Mouse (Mus musculus) hindbrain, embryonic 11.5 days (tissue): ENCODE results near the gene Map3k7. TPM values are rescaled to one million over a fixed set of nuclear protein-coding genes. Genes with fewer than 3 reads are reported as not detected.

Experiments
- ATAC-seq: fragments of 200-750 bp; cut with Nextera tagmentation; 2 replicates; pipeline ENCODE4 v1.8.0; 2017; ENCODE audit warnings: mild to moderate bottlenecking, moderate TSS enrichment, moderate library complexity; ENCODE audit not compliant: low FRiP score
- DNase-seq: peaks from one replicate; pipeline ENCODE4 v3.0.0-alpha.2; 2015; ENCODE audit warnings: low spot score
- H3K27ac ChIP-seq: fragments of 300-500 bp; sonication (generic); 2 replicates; pipeline ENCODE4 v1.5.1; 2014; ENCODE audit warnings: mild to moderate bottlenecking, low read depth, low read length
- H3K27me3 ChIP-seq: fragments of 300-500 bp; sonication (generic); 2 replicates; pipeline ENCODE4 v1.6.1; 2014; ENCODE audit warnings: mild to moderate bottlenecking, low read length, moderate library complexity, mixed read lengths; ENCODE audit not compliant: control insufficient read depth, insufficient read depth
- H3K36me3 ChIP-seq: fragments of 300-500 bp; sonication (generic); 2 replicates; pipeline ENCODE4 v1.6.1; 2014; ENCODE audit warnings: mild to moderate bottlenecking, low read length, moderate library complexity, mixed read lengths; ENCODE audit not compliant: control insufficient read depth, insufficient read depth
- H3K4me1 ChIP-seq: fragments of 300-500 bp; sonication (generic); replicated peaks from 2 replicates; pipeline ENCODE4 v1.6.1; 2014; ENCODE audit warnings: low read length, mixed read lengths; ENCODE audit not compliant: control insufficient read depth, insufficient read depth
- H3K4me2 ChIP-seq: fragments of 300-500 bp; sonication (generic); replicated peaks from 2 replicates; pipeline ENCODE4 v1.6.1; 2014; ENCODE audit warnings: mild to moderate bottlenecking, low read depth, low read length
- H3K4me3 ChIP-seq: fragments of 300-500 bp; sonication (generic); 2 replicates; pipeline ENCODE4 v1.5.1; 2014; ENCODE audit warnings: low read depth, low read length
- H3K9ac ChIP-seq: fragments of 300-500 bp; sonication (generic); 2 replicates; pipeline ENCODE4 v1.6.1; 2014; ENCODE audit warnings: low read depth, low read length
- H3K9me3 ChIP-seq: fragments of 300-500 bp; sonication (generic); 2 replicates; pipeline ENCODE4 v1.6.1; 2016; ENCODE audit warnings: low read length; ENCODE audit not compliant: control insufficient read depth
- WGBS: fragments of 180-500 bp; shearing (Covaris S2); extraction: QIAGEN DNeasy Blood & Tissue Kit; methylation state at CpG from one replicate; pipeline ENCODE4 v1.1.7; 2014; 5-methylcytosine and 5-hydroxymethylcytosine counted together
- polyA plus RNA-seq: library from polyadenylated mRNA; unstranded; fragments of >200 nt; fragmentation: Nextera tagmentation; extraction: Ambion mirVana; gene quantifications from 2 replicates; pipeline ENCODE4 v1.2.1, GENCODE M21; 2014

Map3k7 gene
- polyA plus RNA-seq = 45.8 and 52.4 TPM in 2 replicates

DNA sequence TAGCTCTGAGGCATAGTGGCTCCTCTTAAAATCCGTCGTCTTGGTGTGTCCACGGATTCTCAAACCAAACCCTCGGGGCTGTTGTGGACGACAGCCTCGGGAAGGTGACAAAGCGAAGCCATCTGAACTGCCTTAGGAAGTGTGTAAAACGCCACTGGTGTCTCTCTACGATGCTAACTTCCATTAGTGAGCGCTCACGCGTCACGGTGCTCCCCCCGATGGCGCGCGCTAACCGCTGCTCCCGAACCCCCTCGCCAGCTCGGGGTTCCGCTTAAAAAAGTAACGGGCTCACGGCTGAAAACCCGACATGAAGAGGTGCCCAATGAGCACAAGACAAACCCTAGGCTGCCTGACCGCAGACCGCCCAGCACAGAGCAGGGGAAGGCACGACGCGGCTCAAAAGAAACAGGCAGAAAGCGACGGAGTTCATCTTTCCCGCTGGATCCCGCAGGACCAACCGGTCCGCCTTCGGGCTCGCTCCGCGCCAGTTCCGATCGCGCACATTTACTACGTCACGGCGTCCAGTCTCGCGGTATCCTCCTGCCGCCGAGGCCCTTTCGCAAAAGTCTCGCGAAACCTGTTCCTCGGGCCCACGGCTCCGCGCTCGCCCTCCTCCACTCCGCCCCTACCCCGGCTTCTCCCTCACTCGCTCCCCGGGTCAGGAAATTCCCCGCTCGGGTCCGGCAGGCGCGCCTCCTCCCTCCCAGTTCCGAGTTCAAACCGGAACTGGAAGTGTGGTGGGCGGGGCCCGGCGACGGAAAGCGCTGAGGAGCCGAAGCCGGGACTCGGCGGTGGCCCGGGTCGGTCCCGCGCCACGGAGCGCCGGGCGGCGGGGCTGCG lies at the start of gene Map3k7:
Map3k7 (plus strand) TSS at position 744 of the 840 bp plus-strand sequence.
- DNase-seq = peak; percentile 97
- peak within 1 kb of the TSS; percentile 80 for H3K9ac ChIP-seq
- peak within 1 kb of the TSS; percentile 88 for H3K4me3 ChIP-seq
- WGBS = under 1% methylated on average over 83 of the region's 88 CpGs
- ATAC-seq = peak; percentile 96
- H3K27me3 ChIP-seq = no peaks in the 10 kb centered on the region
- no peaks in the 10 kb centered on the region for H3K9me3 ChIP-seq
- no peaks in the 10 kb centered on the region for H3K4me1 ChIP-seq
- no peaks in the 10 kb centered on the region for H3K36me3 ChIP-seq
- H3K27ac ChIP-seq = peak within 1 kb of the TSS; percentile 98
- H3K4me2 ChIP-seq = peak within 1 kb of the TSS; percentile 67

DNA sequence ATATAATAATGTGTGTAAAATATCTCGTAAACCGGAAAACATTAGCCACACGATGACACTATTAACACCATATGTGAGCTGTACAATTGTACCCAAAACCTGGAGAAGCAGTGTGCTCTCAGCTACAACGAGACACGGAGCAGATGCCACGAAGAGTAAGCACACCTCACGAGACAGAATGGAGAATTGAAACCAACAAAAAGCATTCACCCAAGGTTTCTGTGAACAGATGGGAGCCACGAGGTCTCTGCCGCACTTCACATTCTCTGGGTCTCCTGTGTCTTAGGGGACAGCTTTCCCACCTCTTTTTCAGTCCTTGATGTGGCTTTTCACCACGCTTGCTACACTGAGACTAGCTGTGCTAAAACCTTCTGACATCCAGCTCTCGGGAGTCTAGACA lies 48.8 kb upstream of the Map3k7 start:
- H3K27me3 ChIP-seq = no peaks in the 10 kb centered on the region
- H3K4me3 ChIP-seq = no peak overlapping the region
- no peak overlapping the region for H3K9ac ChIP-seq
- no peak overlapping the region for H3K27ac ChIP-seq
- no peaks in the 10 kb centered on the region for H3K9me3 ChIP-seq
- no peak for DNase-seq
- WGBS = 82% methylated on average over 11 of the region's 11 CpGs
- no peak for ATAC-seq
- H3K36me3 ChIP-seq = no peaks in the 10 kb centered on the region
- no peak overlapping the region for H3K4me2 ChIP-seq
- no peaks in the 10 kb centered on the region for H3K4me1 ChIP-seq

DNA sequence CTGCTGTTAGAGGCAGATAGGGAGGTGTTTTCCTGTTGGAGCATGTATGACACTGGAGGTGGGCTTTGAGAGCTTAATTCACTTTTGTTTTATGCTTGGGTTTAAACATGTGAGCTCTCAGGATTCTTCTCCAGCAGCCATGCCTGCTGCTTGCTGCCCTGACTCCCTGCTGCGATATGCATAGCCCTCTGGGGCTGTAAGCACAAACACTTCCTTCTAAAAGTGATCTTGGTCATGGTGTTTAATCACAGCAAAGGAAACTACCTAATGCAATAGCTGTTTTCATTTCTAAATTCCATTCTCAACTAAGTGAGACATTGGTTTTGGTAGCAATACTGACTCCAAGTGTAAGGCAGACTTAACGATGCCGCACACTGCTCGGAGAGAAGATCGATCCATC lies 45.2 kb upstream of the Map3k7 start:
- Histone ChIP-seq H3K9ac (no peak overlapping the region), H3K4me1 (no peaks in the 10 kb centered on the region), H3K27ac (no peak overlapping the region), H3K9me3 (no peaks in the 10 kb centered on the region), H3K36me3 (no peaks in the 10 kb centered on the region), H3K4me3 (no peak overlapping the region), H3K27me3 (no peaks in the 10 kb centered on the region), H3K4me2 (no peak overlapping the region)
- no peak for DNase-seq
- no peak for ATAC-seq
- WGBS = 96% methylated on average over 5 of the region's 5 CpGs

DNA sequence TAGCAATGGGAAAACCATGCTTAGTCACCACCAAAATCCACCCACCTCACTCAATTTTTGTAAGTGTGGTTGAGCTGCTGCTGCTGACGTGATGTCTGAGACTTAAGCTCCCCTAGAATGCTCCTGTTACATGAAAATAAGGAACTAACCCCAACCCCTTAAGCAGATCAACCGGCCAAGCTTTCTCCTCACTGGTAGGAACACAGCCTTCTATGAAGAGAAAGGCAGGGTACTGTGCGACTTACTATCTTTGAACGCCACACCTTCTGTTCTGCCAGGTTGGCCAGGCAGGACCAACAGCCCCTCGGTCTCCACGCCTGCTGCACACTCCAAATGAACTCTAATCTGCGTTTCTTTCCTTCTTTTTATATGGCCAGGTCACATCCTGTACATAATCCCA lies 41.7 kb upstream of the Map3k7 start:
- H3K4me2 ChIP-seq = no peak overlapping the region
- no peaks in the 10 kb centered on the region for H3K9me3 ChIP-seq
- no peak overlapping the region for H3K9ac ChIP-seq
- no peaks in the 10 kb centered on the region for H3K36me3 ChIP-seq
- DNase-seq = no peak
- no peak overlapping the region for H3K27ac ChIP-seq
- H3K4me3 ChIP-seq = no peak overlapping the region
- WGBS = 72% methylated on average over 7 of the region's 7 CpGs
- H3K4me1 ChIP-seq = no peaks in the 10 kb centered on the region
- H3K27me3 ChIP-seq = no peaks in the 10 kb centered on the region
- no peak for ATAC-seq

DNA sequence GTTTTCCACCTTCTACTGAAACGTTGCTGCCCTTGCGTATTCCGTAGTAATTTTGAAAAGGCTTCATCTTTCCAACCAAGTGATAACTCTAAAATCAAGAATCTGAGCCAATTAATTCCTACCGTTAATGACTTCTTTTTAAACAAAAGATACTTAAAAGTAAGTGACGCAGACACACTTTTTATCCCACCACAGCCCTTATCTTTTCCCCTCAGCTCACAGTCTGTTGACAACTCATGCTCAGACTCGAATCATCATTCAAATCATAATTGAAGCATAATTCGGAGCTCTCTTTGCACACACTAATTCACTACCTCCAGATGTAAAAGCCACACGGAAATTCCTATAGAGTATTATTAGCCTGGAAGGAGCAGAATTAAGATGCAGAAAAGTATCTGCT lies 40.5 kb upstream of the Map3k7 start:
- WGBS = 75% methylated on average over 8 of the region's 8 CpGs
- Histone ChIP-seq H3K9me3 (no peaks in the 10 kb centered on the region), H3K4me3 (no peak overlapping the region), H3K9ac (no peak overlapping the region), H3K27ac (no peak overlapping the region), H3K4me1 (no peaks in the 10 kb centered on the region), H3K36me3 (no peaks in the 10 kb centered on the region), H3K27me3 (no peaks in the 10 kb centered on the region), H3K4me2 (no peak overlapping the region)
- DNase-seq (no peak), ATAC-seq (no peak)

DNA sequence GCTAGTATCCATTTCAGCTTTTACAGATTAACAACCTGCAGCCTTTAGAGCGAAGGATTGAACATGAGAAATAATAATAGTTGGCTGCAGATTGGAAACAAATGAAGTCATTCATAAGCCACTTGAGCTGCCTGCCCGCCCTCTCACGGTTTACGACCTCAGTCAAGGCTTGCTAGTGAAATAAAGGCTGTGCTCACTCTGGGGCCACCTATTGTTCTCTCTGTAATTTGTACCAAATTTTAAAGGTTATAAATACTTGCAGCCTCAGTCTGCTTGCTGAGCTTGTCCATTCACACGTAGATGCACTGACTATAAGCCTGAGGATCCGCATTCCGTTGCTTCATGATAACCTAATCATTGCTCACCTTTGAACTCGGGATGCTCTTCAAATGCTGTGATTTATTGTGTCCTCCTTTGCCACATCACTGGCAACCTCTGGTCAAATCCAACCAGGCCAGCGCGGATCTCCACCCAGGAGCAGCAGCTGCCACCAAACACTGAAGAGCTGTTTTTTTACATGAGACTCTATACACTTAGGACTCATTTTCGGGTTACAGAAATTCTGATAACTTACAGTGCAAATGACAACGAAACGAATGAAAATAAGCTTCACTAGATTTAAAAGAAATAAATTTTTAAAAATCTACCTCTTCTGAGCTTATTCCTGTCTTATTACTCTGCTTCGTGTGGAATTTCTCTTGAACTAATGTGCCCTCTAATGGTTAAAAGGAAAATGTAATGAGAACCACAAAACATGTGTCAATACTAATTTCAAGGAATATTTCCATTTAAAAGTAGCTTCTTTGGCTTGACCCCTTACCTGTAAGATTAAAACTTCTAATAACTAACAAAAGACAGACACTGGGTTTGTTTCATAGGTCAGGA lies 39.4 kb upstream of the Map3k7 start:
- DNase-seq (peak; percentile 22), ATAC-seq (peak; percentile 49; the same call in 1 of the 2 replicates)
- 44% methylated on average over 14 of the region's 14 CpGs for WGBS
- Histone ChIP-seq H3K4me3 (no peak overlapping the region), H3K4me1 (no peaks in the 10 kb centered on the region), H3K9ac (no peak overlapping the region), H3K27me3 (no peaks in the 10 kb centered on the region), H3K27ac (no peak overlapping the region), H3K4me2 (no peak overlapping the region), H3K9me3 (no peaks in the 10 kb centered on the region), H3K36me3 (no peaks in the 10 kb centered on the region)

DNA sequence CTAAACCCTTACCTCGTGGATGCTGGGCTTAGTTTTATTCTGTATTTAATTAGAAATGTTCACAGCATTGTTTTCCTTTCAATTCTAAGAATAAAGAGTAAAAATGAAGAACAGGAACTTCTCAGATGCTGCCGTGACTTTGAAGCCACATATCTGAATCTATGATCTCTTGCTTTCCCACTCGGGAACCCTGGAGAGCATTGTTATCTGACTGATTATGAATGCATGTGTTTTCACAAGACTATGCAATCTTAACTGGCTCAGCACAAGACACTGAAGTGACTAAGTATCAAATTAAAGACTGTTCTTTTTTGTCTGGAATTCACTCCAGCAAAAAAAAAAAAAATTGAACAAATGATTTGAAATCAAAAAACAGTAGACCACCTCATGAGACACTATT lies 30.7 kb upstream of the Map3k7 start:
- no peak overlapping the region for H3K4me2 ChIP-seq
- H3K4me1 ChIP-seq = no peaks in the 10 kb centered on the region
- no peaks in the 10 kb centered on the region for H3K9me3 ChIP-seq
- no peak overlapping the region for H3K27ac ChIP-seq
- ATAC-seq = no peak
- no peak overlapping the region for H3K4me3 ChIP-seq
- no peaks in the 10 kb centered on the region for H3K36me3 ChIP-seq
- WGBS = 70% methylated on average over 3 of the region's 3 CpGs
- no peak overlapping the region for H3K9ac ChIP-seq
- no peak for DNase-seq
- H3K27me3 ChIP-seq = no peaks in the 10 kb centered on the region; the same call in 1 of the 2 replicates

DNA sequence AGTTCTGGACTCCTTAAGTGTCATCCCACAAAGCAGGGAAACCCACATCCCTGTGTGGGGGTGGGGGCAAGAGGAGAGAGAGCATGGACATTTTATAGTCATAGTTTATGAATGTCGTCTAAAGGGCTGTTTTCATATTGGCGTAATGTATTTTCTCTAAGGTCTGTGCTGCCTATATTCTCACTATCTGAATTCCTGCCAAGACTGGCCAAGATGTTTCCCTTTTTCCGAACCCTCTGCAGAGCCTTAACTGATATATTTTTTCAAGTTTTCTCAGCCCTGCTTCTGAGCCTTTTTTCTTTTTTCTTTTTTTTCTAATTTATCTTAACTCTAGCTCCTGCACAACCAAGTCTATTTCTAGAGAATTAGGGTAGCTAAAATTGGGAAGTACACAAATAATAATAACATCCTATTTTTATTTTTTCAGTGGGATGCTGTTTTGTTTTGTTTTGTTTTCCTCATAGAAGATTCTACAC lies 28.0 kb upstream of the Map3k7 start:
- DNase-seq = no peak

More for the DNA sequence above, 28.0 kb upstream of the Map3k7 start:
- Histone ChIP-seq H3K9ac (no peak overlapping the region), H3K4me1 (no peaks in the 10 kb centered on the region), H3K4me3 (no peak overlapping the region), H3K27ac (no peak overlapping the region), H3K4me2 (no peak overlapping the region), H3K36me3 (no peaks in the 10 kb centered on the region), H3K27me3 (no peaks in the 10 kb centered on the region; the same call in 1 of the 2 replicates), H3K9me3 (no peaks in the 10 kb centered on the region)
- no peak for ATAC-seq
- WGBS = 80% methylated on average over 3 of the region's 3 CpGs
